Comparison of ENCODE assay signal across 20 mouse cellular contexts in genomic region chr11:70741603-70742002, GRCm38 (mm10). TPM values are rescaled to one million over a fixed set of nuclear protein-coding genes. Genes with fewer than 3 reads are reported as not detected.
"Had no signal": no experiment of that assay in that cellular context is flagged by ENCODE, and none has a peak within 500 bp of the region (broad histone marks: within the 10 kb centered on the region; RNA-seq: fewer than 3 reads in every experiment).

No protein-coding gene starts in this region.

- H3K9ac ChIP-seq: liver, embryonic 14.5 days; lung, embryonic 15.5 days; midbrain, embryonic 13.5 days; midbrain, embryonic 15.5 days; neural tube, embryonic 12.5 days; stomach, embryonic 15.5 days had no signal

- H3K4me1 ChIP-seq: lung, embryonic 15.5 days; midbrain, embryonic 13.5 days; midbrain, embryonic 15.5 days; neural tube, embryonic 12.5 days; stomach, embryonic 15.5 days had no signal

- H3K4me2 ChIP-seq: lung, embryonic 15.5 days; midbrain, embryonic 11.5 days; midbrain, embryonic 13.5 days; midbrain, embryonic 15.5 days; neural tube, embryonic 12.5 days; stomach, embryonic 15.5 days had no signal

- H3K27me3 ChIP-seq: lung, embryonic 15.5 days; midbrain, embryonic 13.5 days; midbrain, embryonic 15.5 days; neural tube, embryonic 12.5 days; stomach, embryonic 15.5 days had no signal

- DNase-seq: lung, adult 2 months; lung, postnatal 14 days; lung, postnatal 36 days; right cerebral cortex, postnatal 14 days; thymus, adult 2 months; thymus, postnatal 25 days; thymus, postnatal 4 days had no signal

- H3K4me3 ChIP-seq: lung, embryonic 15.5 days; megakaryocyte, embryonic 14.5 days; midbrain, embryonic 13.5 days; midbrain, embryonic 15.5 days; neural tube, embryonic 12.5 days; stomach, embryonic 15.5 days had no signal

- H3K36me3 ChIP-seq: lung, embryonic 15.5 days; midbrain, embryonic 13.5 days; midbrain, embryonic 15.5 days; neural tube, embryonic 12.5 days; stomach, embryonic 15.5 days had no signal

- H3K9me3 ChIP-seq: lung, embryonic 15.5 days; midbrain, embryonic 13.5 days; midbrain, embryonic 15.5 days; neural tube, embryonic 12.5 days; stomach, embryonic 15.5 days had no signal

- H3K27ac ChIP-seq: liver, embryonic 14.5 days; lung, embryonic 15.5 days; macrophage; midbrain, embryonic 13.5 days; midbrain, embryonic 15.5 days; neural tube, embryonic 12.5 days; stomach, embryonic 15.5 days; stomach, postnatal 0 days had no signal

- ATAC-seq: lung, postnatal 0 days; midbrain, embryonic 13.5 days; midbrain, embryonic 15.5 days had no signal

RNA-seq across cellular contexts. Expression of gene Inca1, which starts 41.6 kb away (rescaled TPM):
- total RNA-seq: monocyte, adult 5-6 weeks; neutrophil, adult 5-6 weeks had no signal
